Mouse (Mus musculus) erythroblast, adult 5-6 weeks (primary cell): Measurements from ENCODE around the gene Mmp17. TPM values are rescaled to one million over a fixed set of nuclear protein-coding genes. Genes with fewer than 3 reads are reported as not detected.
A peak's percentile ranks its signal among the peaks of the same experiment; 100 is the strongest.
"Not testable (repeated sequence)": the region's sequence is repeated elsewhere in the genome, so short reads cannot be mapped to it uniquely, and the experiment has no call there.

Experiments used
- ATAC-seq: replicated peaks from 2 replicates; pipeline ENCODE4 v1.8.0; 2016; ENCODE audit warnings: moderate number of reproducible peaks, mild to moderate bottlenecking, moderate TSS enrichment, inconsistent platforms; ENCODE audit not compliant: poor library complexity, low FRiP score, severe bottlenecking
- total RNA-seq, 2 experiments: library from RNA; stranded (forward) in 1 of 2; stranded (reverse) in 1 of 2; fragments of 150-400 nt in 1 of 2; fragments of 200-764, 138-1000 nt in 1 of 2; gene quantifications; 2 replicates each; pipeline versions ENCODE4 v1.2.3 to v1.2.4; 2015 to 2017; ENCODE audit warnings: low replicate concordance in 2 of 2

Gene Mmp17
- total RNA-seq, 2 experiments from 2014 or later: 0.43 TPM; not detected in 1

DNA sequence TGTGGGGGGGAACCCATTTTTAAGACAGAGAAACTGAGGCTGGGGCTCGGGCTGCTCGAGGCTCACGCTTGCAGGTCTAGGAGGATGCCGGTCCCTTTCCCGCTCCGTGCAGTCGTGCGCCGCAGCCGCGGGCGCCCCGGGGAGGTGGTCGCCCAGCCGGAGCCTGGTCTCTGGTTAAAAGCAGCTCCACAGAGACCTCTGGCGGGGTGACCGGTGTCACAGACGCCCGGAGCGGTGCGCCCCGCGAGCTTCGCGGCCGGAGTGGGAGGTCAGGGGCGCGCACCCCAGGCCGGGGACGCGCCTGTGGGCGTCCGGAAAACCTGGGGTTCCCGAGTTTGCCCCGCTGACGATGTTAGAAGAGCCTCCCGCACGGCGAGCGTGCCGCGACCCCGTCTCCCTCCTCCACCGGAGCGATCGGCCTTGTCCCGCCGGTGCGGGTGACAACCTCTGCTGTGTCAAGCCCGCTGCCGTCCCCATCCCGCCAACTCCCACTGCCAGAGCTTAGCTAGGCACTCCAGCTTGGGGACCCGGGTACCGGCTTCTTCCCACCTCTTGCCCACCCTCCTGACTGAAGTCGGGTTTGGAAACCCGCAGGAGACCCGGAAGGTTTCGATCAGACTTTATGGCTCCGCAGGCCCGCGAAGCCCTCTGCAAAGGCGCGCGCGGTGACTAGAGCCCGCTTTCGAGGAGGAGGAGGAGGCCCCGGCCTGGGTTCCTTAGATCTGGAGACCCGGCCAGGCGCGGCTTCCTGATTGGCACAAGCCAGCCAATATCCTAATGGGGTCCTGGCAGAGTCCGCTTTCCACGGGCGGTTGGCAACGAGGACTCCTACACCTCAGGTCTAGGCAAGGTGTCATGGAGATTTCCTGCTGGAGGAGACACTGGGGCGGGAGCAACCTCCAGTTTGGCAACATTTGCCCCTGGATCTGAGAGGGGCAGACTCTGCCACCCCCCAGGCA lies 893 bp downstream of the Mmp17 start:
- no peak for ATAC-seq

DNA sequence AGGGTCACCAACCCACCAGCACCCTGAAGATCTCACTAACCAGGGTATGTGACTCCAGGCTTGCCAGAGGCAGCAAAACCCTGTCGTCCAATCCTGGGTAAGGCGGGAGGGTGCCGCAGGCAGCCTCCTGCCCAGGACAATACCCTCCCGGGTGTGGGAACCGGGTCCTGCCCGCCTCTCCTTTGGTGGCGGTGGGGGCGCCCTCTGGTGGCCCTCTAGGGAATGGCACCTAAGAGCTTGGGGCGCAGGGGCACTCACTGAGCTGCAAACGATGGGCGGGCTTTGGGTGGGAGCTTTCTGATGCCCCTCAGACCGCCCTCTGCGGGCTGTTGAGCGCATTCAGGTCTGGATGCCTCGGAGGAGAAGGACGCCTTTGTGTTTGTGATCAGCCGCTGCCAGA lies 2.0 kb downstream of the Mmp17 start:
- ATAC-seq: peak; percentile 53

DNA sequence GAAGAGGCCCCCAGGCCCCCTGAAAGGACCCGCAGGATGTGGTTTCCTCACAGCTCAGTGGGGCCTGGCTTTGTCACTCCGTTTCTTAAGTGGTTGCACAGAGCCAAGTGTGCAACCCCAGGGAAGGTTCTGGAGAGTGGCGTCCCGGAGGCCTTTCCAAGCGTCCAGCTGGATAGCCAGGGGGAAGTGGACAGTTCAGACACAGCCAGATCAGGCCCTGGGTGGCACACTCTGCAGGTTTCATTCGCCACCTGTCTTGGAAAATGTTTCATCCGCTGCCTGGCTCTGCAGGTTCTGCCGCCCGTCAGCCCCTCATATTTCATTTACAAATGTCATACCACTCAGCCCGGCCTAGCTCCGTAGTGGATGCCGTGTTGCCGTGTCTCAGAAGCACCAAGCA lies 2.5 kb downstream of the Mmp17 start:
- no peak for ATAC-seq

DNA sequence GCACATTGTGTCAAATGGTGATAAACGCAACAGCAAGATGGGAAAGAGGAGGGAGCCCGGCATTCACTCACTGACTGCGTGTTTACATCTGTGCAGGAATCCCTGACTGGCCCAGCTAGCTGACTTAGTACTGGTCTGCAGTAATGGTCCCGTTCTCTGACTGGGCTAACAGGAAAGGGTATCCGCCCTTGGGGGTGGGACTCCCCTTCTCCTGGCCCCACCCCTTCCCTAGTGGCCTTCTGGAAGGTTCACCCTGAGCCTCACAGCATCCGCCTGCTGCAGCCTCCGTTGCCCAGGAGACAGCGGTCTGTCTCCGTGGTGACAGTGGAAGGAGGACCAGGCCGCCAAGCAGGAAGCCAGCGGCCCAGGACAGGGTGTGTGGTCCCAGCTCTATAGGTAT lies 6.9 kb downstream of the Mmp17 start:
- ATAC-seq: no peak

DNA sequence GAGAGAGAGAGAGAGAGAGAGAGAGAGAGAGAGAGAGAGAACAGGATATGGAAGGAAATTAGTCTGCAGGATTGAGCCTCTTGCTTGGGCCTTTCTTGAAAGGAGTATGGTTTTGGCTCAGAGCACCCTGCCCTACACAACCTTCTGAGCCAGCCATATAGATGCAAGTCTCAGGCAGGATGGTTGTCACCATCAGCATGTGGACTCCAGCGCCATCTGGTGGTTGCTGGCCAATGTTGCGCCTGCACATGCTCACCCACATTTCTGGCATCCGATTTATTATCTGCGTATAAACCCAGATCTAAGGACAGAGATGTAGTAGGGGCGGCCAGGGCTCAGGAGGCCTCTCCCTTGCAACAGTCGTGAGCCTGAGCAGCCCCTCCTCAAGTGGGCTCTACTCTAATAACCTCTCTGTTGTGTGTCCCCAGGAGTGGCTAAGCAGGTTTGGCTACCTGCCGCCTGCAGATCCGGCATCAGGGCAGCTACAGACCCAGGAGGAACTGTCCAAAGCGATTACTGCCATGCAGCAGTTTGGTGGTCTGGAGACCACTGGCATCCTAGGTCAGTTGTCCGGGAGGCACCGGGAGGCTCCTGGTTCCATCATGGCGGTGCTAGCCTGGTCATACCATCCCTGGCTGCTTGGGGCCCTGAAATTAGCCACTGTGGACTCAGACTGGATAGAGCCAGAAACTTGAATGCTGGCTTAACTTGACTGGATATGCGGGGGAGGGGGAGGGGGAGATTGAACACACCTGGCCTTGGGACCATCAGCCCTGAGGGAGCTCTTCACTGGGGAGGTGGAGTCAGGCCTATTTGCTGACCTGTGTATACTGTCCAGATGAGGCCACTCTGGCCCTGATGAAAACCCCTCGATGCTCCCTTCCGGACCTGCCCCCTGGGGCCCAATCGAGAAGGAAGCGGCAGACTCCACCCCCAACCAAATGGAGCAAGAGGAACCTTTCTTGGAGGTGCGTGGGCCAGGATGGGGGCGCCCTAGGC lies 10.4 kb downstream of the Mmp17 start:
- ATAC-seq: peak; percentile 77

DNA sequence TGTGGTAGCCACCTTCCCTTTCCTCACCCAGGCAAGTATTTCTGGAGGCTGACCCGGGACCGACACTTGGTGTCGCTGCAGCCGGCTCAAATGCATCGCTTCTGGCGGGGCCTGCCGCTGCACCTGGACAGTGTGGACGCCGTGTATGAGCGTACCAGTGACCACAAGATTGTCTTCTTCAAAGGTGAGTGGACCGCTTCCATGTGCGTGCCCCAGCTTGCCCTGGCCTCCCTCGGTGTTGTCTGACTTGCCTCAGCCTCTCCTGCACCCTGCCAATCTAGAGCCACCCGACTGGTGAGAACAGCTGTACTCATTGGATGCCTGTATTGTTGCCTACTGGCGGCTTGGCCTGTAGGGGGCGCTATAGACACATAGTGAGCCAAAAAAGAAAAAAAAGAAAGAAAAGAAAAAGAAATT lies 18.1 kb downstream of the Mmp17 start:
- ATAC-seq: no peak

DNA sequence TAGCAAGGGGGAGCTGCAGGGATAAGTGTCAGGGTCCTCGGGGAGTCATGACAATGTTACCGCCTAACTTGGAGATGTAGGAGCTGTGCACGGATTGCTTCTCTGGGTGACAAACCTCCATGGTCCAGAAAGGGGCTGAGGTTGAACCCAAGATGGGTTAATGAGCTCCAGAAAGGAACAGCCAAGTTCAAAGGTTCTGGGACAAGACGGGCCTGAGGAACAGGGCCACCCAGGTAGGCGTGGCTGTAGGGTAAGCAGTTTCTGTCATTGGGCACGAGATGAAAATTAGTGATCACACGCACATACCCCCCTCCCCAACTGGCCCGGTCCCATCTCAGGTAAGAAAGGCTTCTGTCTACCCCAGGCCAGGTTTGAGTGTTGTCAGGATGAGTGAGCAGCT lies 23.5 kb downstream of the Mmp17 start:
- ATAC-seq: no peak

DNA sequence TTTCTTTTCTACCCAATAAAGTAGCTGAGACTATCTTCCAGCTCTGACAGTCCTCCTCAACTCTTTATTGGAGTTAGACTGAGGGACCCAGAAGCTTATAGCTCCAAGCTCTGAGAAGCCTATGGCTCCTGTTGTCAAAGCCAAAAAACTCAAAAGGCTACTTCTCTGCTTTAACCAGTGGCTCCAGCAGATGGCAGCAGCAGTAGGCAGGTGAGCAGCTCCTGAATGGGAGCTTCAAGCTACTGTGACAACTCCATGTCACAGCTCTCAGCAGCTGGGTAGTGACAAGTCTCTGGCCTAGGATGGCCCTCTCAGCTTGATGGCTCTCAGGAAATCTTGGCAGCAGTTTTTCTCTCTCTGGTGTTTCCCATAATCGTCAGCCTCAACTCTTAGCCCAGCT lies 27.1 kb downstream of the Mmp17 start:
- no peak for ATAC-seq

DNA sequence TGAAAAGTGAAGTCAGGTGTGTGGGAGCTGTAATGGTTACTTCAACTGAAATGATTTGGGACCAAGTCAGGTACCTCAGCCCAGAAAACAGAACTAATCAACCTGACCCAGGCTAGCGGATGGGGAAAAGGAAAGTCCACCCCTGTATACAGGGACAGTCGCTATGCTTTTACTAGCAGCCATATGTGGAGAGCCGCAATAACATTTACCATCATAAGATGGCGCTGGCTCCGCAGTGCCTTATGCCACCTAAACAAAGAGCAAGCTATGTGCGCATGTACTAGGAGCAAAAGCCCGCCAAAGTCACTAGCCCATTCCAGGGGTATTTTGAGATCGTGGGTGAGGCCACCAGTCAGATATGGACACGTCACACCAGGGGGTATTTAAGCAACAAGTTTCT lies 36.6 kb downstream of the Mmp17 start:
- ATAC-seq: not testable (repeated sequence)

DNA sequence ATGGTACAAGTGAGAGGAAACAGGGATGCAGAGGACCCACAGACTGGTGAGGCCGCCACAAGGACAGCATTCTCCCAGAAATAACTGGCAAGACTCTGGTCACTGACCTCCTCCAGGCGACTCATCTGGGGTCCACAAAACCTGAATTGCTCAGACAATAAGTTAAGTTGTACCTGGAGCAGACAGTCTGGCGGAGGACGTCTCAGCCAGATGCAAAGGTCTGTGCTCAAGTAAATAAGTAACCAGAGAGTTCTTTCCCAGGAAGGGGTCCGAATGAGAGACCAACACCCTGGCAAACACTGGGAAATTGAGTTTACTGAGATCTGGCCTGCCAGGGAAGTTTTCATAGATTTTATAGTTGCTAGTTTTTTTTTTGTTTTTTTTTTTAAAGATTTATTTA lies 37.4 kb downstream of the Mmp17 start:
- ATAC-seq: no peak

DNA sequence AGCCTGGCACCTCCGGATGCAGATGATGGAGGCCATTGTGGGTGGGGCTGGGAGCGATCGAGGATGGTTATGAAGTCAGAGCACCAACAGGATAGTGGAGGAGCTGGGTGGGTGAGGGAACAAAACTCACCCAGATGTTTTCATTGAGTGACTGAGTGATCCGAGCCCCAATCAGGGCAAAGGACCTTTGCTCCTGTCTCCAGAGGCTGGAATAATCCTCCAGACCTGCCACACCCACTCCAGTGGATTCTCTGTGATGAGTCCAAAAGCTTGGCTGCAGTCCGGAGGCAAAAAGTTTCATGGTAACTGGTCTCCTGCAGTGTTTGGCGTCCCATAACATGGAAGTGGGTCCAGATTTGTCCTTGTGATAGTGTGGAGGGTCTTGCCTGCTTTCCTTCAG lies 42.1 kb downstream of the Mmp17 start:
- no peak for ATAC-seq

DNA sequence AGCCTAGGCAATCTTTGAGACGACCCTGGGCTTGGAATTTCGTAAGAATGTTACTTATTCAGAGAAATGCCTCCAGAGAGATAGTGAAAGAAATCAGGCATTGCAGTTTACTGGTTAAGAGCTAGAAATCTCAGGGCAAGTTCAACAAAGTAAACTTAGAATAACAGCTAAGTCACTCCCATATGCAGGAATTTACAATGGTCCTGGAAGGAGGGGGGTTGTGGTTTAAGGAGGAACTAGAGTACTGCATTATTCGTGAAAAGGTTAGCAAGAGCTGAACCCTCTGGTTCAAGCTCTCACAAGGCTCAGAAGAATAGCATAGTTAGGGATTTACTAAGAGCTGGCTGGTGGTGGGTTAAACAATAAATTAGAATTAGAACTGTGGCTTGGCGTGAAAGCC lies 42.6 kb downstream of the Mmp17 start:
- not testable (repeated sequence) for ATAC-seq

DNA sequence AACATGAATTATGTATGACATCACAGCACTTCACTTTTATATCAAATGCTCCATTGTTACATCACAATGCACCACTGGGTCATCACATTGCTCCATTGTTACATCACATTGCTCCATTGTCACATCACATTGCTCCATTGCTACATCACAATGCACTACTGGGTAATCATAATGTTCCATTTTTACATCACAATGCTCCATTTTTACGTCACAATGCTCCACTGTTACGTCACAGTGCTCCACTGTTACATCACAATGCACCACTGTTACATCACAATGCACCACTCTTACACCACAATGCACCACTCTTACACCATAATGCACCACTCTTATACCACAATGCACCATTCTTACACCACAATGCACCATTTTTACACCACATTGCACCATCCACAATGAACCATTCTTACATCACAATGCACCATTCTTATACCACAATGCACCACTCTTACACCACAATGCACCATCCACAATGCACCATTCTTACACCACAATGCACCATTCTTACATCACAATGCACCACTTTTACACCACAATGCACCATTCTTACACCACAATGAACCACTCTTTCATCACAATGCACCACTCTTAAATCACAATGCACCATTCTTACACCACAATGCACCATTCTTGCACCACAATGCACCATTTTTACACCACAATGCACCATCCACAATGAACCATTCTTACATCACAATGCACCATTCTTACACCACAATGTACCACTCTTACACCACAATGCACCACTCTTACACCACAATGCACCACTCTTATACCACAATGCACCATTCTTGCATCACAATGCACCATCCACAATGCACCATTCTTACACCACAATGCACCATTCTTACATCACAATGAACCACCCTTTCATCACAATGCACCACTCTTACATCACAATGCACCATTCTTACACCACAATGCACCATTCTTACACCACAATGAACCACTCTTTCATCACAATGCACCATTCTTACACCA lies 48.6 kb downstream of the Mmp17 start:
- ATAC-seq: not testable (repeated sequence)

DNA sequence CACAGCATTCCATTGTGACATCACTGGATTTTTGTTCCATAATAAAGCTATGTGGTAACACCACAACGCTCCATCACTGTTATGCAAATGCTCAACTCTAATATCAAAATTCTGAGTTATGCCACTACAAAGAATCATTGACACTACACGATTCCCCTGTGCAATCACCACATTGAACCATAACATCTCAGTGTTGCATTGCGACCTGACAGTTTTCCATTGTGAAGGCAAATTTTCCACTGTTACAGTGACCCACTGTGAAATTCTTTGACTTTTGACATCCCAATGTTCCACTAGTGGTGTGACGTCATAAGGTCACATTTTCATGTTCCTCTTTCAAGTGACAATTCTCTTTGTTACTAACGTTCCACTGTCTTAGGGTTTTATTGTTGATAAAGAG lies 66.9 kb downstream of the Mmp17 start:
- no peak for ATAC-seq

DNA sequence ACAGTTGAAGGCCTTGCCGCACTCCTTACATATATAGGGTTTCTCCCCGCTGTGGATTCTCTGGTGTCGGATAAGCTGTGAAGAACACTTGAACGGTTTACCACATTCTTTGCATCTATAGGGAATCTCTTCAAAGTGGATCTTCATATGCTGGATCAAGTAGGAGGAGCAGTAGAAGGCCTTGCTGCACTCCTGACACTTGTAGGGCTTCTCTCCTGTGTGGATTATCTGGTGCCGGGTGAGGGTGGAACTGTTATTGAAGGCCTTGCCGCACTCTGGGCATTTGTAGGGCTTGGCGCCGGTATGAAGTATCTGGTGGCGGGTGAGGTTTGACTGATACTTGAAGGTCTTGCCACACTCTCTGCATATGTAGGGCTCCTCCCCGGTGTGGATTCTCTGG lies 73.0 kb downstream of the Mmp17 start:
- no peak for ATAC-seq

DNA sequence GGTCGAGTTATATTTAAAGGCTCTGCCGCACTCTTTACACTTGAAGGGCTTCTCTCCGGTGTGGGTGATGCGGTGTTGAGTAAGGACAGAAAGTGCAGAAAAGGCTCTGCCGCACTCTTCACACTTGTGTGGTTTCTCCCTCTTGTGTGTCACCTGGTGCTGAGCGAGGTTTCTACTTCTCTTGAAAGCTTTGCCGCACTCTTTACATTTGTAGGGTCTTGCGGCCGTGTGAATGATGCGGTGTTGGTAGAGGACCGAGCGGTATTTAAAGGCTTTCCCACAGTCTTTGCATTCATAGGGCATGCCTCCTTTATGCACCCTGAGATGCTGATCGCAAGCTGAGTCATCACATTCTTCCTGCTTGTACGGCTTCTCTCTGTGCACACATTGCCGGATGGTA lies 74.0 kb downstream of the Mmp17 start:
- ATAC-seq: no peak
